Mouse (Mus musculus) intestine, postnatal 0 days (tissue): Measurements from ENCODE around the gene Acvr1b. TPM values are rescaled to one million over a fixed set of nuclear protein-coding genes. Genes with fewer than 3 reads are reported as not detected.

Source experiments
- ATAC-seq: fragments of 200-750 bp; cut with Nextera tagmentation; 2 replicates; pipeline ENCODE4 v1.8.0; 2017; ENCODE audit warnings: mild to moderate bottlenecking, moderate TSS enrichment, moderate library complexity
- H3K27ac ChIP-seq: fragments of 300-500 bp; sonication (generic); 2 replicates; pipeline ENCODE4 v1.5.1; 2014; ENCODE audit warnings: mild to moderate bottlenecking, low read depth, low read length, moderate library complexity
- H3K27me3 ChIP-seq: fragments of 300-500 bp; sonication (generic); replicated peaks from 2 replicates; pipeline ENCODE4 v1.6.1; 2014; ENCODE audit warnings: low read length, mixed read lengths; ENCODE audit not compliant: control insufficient read depth, insufficient read depth
- H3K36me3 ChIP-seq: fragments of 300-500 bp; sonication (generic); 2 replicates; pipeline ENCODE4 v1.6.1; 2014; ENCODE audit warnings: mild to moderate bottlenecking, moderate library complexity; ENCODE audit not compliant: control insufficient read depth, insufficient read depth
- H3K4me1 ChIP-seq: fragments of 300-500 bp; sonication (generic); replicated peaks from 2 replicates; pipeline ENCODE4 v1.6.1; 2014; ENCODE audit warnings: antibody characterized with exemption, low read length, mixed read lengths; ENCODE audit not compliant: control insufficient read depth, insufficient read depth
- H3K4me2 ChIP-seq: fragments of 300-500 bp; sonication (generic); replicated peaks from 2 replicates; pipeline ENCODE4 v1.6.1; 2014; ENCODE audit warnings: low read depth, mild to moderate bottlenecking, moderate library complexity
- H3K4me3 ChIP-seq: fragments of 300-500 bp; sonication (generic); 2 replicates; pipeline ENCODE4 v1.5.1; 2014; ENCODE audit warnings: low read depth, low read length
- H3K9ac ChIP-seq: fragments of 300-500 bp; sonication (generic); 2 replicates; pipeline ENCODE4 v1.6.1; 2014; ENCODE audit warnings: mild to moderate bottlenecking, low read depth, low read length
- H3K9me3 ChIP-seq: fragments of 300-500 bp; sonication (generic); 2 replicates; pipeline ENCODE4 v1.6.1; 2016; ENCODE audit warnings: mixed run types; ENCODE audit not compliant: control insufficient read depth
- CTCF ChIP-seq: sonication (generic); IDR thresholded peaks from 2 replicates; pipeline ENCODE4 v1.5.1; 2016; ENCODE audit warnings: low read depth, mild to moderate bottlenecking, control low read depth, antibody characterized with exemption, moderate library complexity
- WGBS: fragments of 180-500 bp; shearing (Covaris S2); extraction: QIAGEN DNeasy Blood & Tissue Kit; methylation state at CpG from one replicate; pipeline ENCODE4 v1.1.7; 2014; 5-methylcytosine and 5-hydroxymethylcytosine counted together
- polyA plus RNA-seq: library from polyadenylated mRNA; unstranded; fragments of >200 nt; fragmentation: Nextera tagmentation; extraction: Ambion mirVana; gene quantifications from 2 replicates; pipeline ENCODE4 v1.2.1, GENCODE M21; 2015

Acvr1b gene
- polyA plus RNA-seq, 1 experiment from 2014 or later: 6.0 TPM

- no peak overlapping the region; the same call in 1 of the 2 replicates for H3K9ac ChIP-seq
- no peaks in the 10 kb centered on the region for H3K9me3 ChIP-seq
- peak; percentile 1; the same call in 1 of the 2 replicates for TF ChIP-seq CTCF
- H3K4me1 ChIP-seq: 0 out of 2 replicates have a peak, but pooled peaks cover 2% of the 10 kb centered on the region
- ATAC-seq: no peak
- peaks cover 8% of the 10 kb centered on the region; the same call in 1 of the 2 replicates for H3K27me3 ChIP-seq
- WGBS: 21% methylated on average over 11 of the region's 11 CpGs
- no peak overlapping the region for H3K27ac ChIP-seq
- H3K4me2 ChIP-seq: peak overlapping the region; percentile 48
- no peaks in the 10 kb centered on the region; the same call in 1 of the 2 replicates for H3K36me3 ChIP-seq
- no peak overlapping the region for H3K4me3 ChIP-seq
These were observed 42.4 kb upstream of the Acvr1b start for GRCm38 (mm10) chr15:101131498-101131897.

- no peak overlapping the region for H3K9ac ChIP-seq
- no peak overlapping the region for H3K4me3 ChIP-seq
- 0 out of 2 replicates have a peak, but pooled peaks cover 2% of the 10 kb centered on the region for H3K4me1 ChIP-seq
- H3K36me3 ChIP-seq: no peaks in the 10 kb centered on the region; the same call in 1 of the 2 replicates
- H3K9me3 ChIP-seq: no peaks in the 10 kb centered on the region
- H3K27ac ChIP-seq: 0 out of 2 replicates have a peak overlapping the region, but pooled peaks have one; percentile 41
- WGBS: 72% methylated on average over 6 of the region's 6 CpGs
- H3K4me2 ChIP-seq: peak overlapping the region; percentile 48
- H3K27me3 ChIP-seq: peaks cover 8% of the 10 kb centered on the region; the same call in 1 of the 2 replicates
- ATAC-seq: no peak
- no peak for TF ChIP-seq CTCF
These were observed 41.8 kb upstream of the Acvr1b start for GRCm38 (mm10) chr15:101132041-101132440.

- TF ChIP-seq CTCF: no peak
- H3K36me3 ChIP-seq: peaks cover 5% of the 10 kb centered on the region; the same call in 1 of the 2 replicates
These were observed 41.1 kb upstream of the Acvr1b start for GRCm38 (mm10) chr15:101132761-101133160.

GRCm38 (mm10) chr15:101133993-101134704, 39.7 kb upstream of the Acvr1b start:
- Histone ChIP-seq H3K36me3 (peaks cover 9% of the 10 kb centered on the region), H3K27me3 (peaks cover 8% of the 10 kb centered on the region; the same call in 1 of the 2 replicates), H3K9ac (no peak overlapping the region), H3K4me1 (peaks cover 2% of the 10 kb centered on the region), H3K27ac (peak overlapping the region; percentile 76), H3K4me3 (peak overlapping the region; percentile 22), H3K9me3 (no peaks in the 10 kb centered on the region), H3K4me2 (peak overlapping the region; percentile 55)
- ATAC-seq: peak; percentile 31; the same call in 1 of the 2 replicates
- 28% methylated on average over 15 of the region's 15 CpGs for WGBS
- TF ChIP-seq CTCF: no peak

More at GRCm38 (mm10) chr15:101132761-101133160, 41.1 kb upstream of the Acvr1b start:
- H3K9me3 ChIP-seq: no peaks in the 10 kb centered on the region
- peaks cover 8% of the 10 kb centered on the region; the same call in 1 of the 2 replicates for H3K27me3 ChIP-seq
- H3K27ac ChIP-seq: peak overlapping the region; percentile 41
- H3K9ac ChIP-seq: no peak overlapping the region
- 73% methylated on average over 6 of the region's 6 CpGs for WGBS
- no peak for ATAC-seq
- no peak overlapping the region for H3K4me2 ChIP-seq
- H3K4me1 ChIP-seq: 0 out of 2 replicates have a peak, but pooled peaks cover 2% of the 10 kb centered on the region
- H3K4me3 ChIP-seq: no peak overlapping the region

GRCm38 (mm10) chr15:101135405-101135804, 38.5 kb upstream of the Acvr1b start:
- peak overlapping the region; percentile 76; the same call in 1 of the 2 replicates for H3K27ac ChIP-seq
- no peaks in the 10 kb centered on the region for H3K9me3 ChIP-seq
- H3K27me3 ChIP-seq: no peaks in the 10 kb centered on the region; the same call in 1 of the 2 replicates
- H3K4me2 ChIP-seq: peak overlapping the region; percentile 55
- H3K9ac ChIP-seq: no peak overlapping the region
- peaks cover 13% of the 10 kb centered on the region for H3K4me1 ChIP-seq
- H3K36me3 ChIP-seq: peaks cover 9% of the 10 kb centered on the region
- H3K4me3 ChIP-seq: peak overlapping the region; percentile 22; the same call in 1 of the 2 replicates
- TF ChIP-seq CTCF: no peak
- ATAC-seq: no peak
- WGBS: 48% methylated on average over 8 of the region's 8 CpGs

GRCm38 (mm10) chr15:101137455-101137854, 36.4 kb upstream of the Acvr1b start:
- Histone ChIP-seq H3K27me3 (no peaks in the 10 kb centered on the region), H3K4me2 (no peak overlapping the region), H3K27ac (no peak overlapping the region; the same call in 1 of the 2 replicates), H3K36me3 (peaks cover 9% of the 10 kb centered on the region), H3K9ac (no peak overlapping the region), H3K9me3 (no peaks in the 10 kb centered on the region), H3K4me1 (peaks cover 19% of the 10 kb centered on the region), H3K4me3 (no peak overlapping the region)
- WGBS: 79% methylated on average over 11 of the region's 11 CpGs
- TF ChIP-seq CTCF: no peak
- no peak for ATAC-seq
